Mouse (Mus musculus): ENCODE measurements around the gene Oprl1.
A peak's percentile ranks its signal among the peaks of the same experiment; 100 is the strongest.

The Oprl1 gene

GRCm38 (mm10) chr2:181714903-181715326, at the start of gene Oprl1:
TSS of gene Oprl1 (plus strand) at chr2:181715016.
- DNase-seq (ENCODE audit: low spot score in 2 of 2) = peak; percentile 57 to 62

- DNase-seq (ENCODE audit: low spot score in 2 of 2) = no peak
These were observed 44.4 kb upstream of the Oprl1 start for GRCm38 (mm10) chr2:181670285-181670912.

- no peak for DNase-seq (ENCODE audit: low spot score in 2 of 2)
These were observed 43.9 kb upstream of the Oprl1 start for GRCm38 (mm10) chr2:181670913-181671311.

- DNase-seq (ENCODE audit: low spot score in 2 of 2) = no peak
These were observed 43.5 kb upstream of the Oprl1 start, which contains the start of gene Sox18 for GRCm38 (mm10) chr2:181671326-181671725. TSS of gene Sox18 (minus strand) at chr2:181671640.

GRCm38 (mm10) chr2:181671984-181672383, 42.8 kb upstream of the Oprl1 start:
- no peak for DNase-seq (ENCODE audit: low spot score in 2 of 2)

- no peak for DNase-seq (ENCODE audit: low spot score in 2 of 2)
These were observed 41.3 kb upstream of the Oprl1 start for GRCm38 (mm10) chr2:181673501-181673900.

GRCm38 (mm10) chr2:181674934-181675333, 39.9 kb upstream of the Oprl1 start:
- DNase-seq (ENCODE audit: low spot score in 2 of 2) = no peak

GRCm38 (mm10) chr2:181675454-181675853, 39.4 kb upstream of the Oprl1 start:
- DNase-seq (ENCODE audit: low spot score in 2 of 2) = peak in 1 of 2 experiments; percentile 43

GRCm38 (mm10) chr2:181676424-181676823, 38.4 kb upstream of the Oprl1 start:
- no peak for DNase-seq (ENCODE audit: low spot score in 2 of 2)

- no peak for DNase-seq (ENCODE audit: low spot score in 2 of 2)
These were observed 37.6 kb upstream of the Oprl1 start for GRCm38 (mm10) chr2:181677096-181677754.

GRCm38 (mm10) chr2:181677755-181678098, 37.1 kb upstream of the Oprl1 start:
- DNase-seq (ENCODE audit: low spot score in 2 of 2) = no peak

- peak; percentile 75 to 78 for DNase-seq (ENCODE audit: low spot score in 2 of 2)
These were observed 36.0 kb upstream of the Oprl1 start for GRCm38 (mm10) chr2:181678780-181679179.

- DNase-seq (ENCODE audit: low spot score in 2 of 2) = peak; percentile 57 to 69
These were observed 34.7 kb upstream of the Oprl1 start, which contains the start of gene Tcea2 for GRCm38 (mm10) chr2:181679951-181680715. TSS of gene Tcea2 (plus strand) at chr2:181680310.

- no peak for DNase-seq (ENCODE audit: low spot score in 2 of 2)
These were observed 34.1 kb upstream of the Oprl1 start for GRCm38 (mm10) chr2:181680716-181681117.

- no peak for DNase-seq (ENCODE audit: low spot score in 2 of 2)
These were observed 32.8 kb upstream of the Oprl1 start for GRCm38 (mm10) chr2:181681978-181682377.

- DNase-seq (ENCODE audit: low spot score in 2 of 2) = no peak
These were observed 31.4 kb upstream of the Oprl1 start for GRCm38 (mm10) chr2:181683381-181683780.

GRCm38 (mm10) chr2:181684713-181685112, 30.1 kb upstream of the Oprl1 start:
- DNase-seq (ENCODE audit: low spot score in 2 of 2) = no peak

GRCm38 (mm10) chr2:181685686-181686085, 29.1 kb upstream of the Oprl1 start:
- no peak for DNase-seq (ENCODE audit: low spot score in 2 of 2)

- no peak for DNase-seq (ENCODE audit: low spot score in 2 of 2)
These were observed 27.2 kb upstream of the Oprl1 start for GRCm38 (mm10) chr2:181687586-181687985.

GRCm38 (mm10) chr2:181689466-181690160, 25.2 kb upstream of the Oprl1 start:
- no peak for DNase-seq (ENCODE audit: low spot score in 2 of 2)

GRCm38 (mm10) chr2:181691083-181691482, 23.7 kb upstream of the Oprl1 start:
- no peak for DNase-seq (ENCODE audit: low spot score in 2 of 2)

GRCm38 (mm10) chr2:181691571-181691970, 23.2 kb upstream of the Oprl1 start:
- no peak for DNase-seq (ENCODE audit: low spot score in 2 of 2)
